Mouse (Mus musculus) cerebellum, adult 2 months (tissue): Measurements from ENCODE around the gene Emc6. TPM values are rescaled to one million over a fixed set of nuclear protein-coding genes. Genes with fewer than 3 reads are reported as not detected.
A peak's percentile ranks its signal among the peaks of the same experiment; 100 is the strongest.

Experiments used
- DNase-seq, 2 experiments: peaks; one replicate each; pipeline ENCODE4 v3.0.0; 2021
- H3K27ac ChIP-seq: fragments of 200-500 bp; 2 replicates; pipeline ENCODE4 v1.5.1; 2012; ENCODE audit warnings: low read length, control low read depth, inconsistent platforms; ENCODE audit not compliant: insufficient read depth
- H3K27me3 ChIP-seq: fragments of 200-500 bp; 2 replicates; pipeline ENCODE4 v1.6.1; 2012; ENCODE audit warnings: inconsistent platforms, mild to moderate bottlenecking, low read length, moderate library complexity; ENCODE audit not compliant: control insufficient read depth, insufficient read depth
- H3K4me1 ChIP-seq: fragments of 200-500 bp; 2 replicates; pipeline ENCODE4 v1.6.1; 2011; ENCODE audit warnings: low read length; ENCODE audit not compliant: control insufficient read depth, insufficient read depth
- H3K4me3 ChIP-seq: fragments of 200-500 bp; replicated peaks from 2 replicates; pipeline ENCODE3; 2011; ENCODE audit warnings: mild to moderate bottlenecking, low read depth, low read length, control low read depth; ENCODE audit not compliant: insufficient read depth
- CTCF ChIP-seq: fragments of 200-500 bp; IDR thresholded peaks from 2 replicates; pipeline ENCODE4 v1.5.1; 2011; ENCODE audit warnings: low read depth, mild to moderate bottlenecking, control low read depth, low read length, moderate library complexity, borderline replicate concordance; ENCODE audit not compliant: insufficient read depth
- POLR2A ChIP-seq: fragments of 200-500 bp; IDR thresholded peaks from 2 replicates; pipeline ENCODE4 v1.6.1; 2011; ENCODE audit warnings: low read length, control low read depth, borderline replicate concordance; ENCODE audit not compliant: insufficient read depth
- WGBS: fragments of 180-500 bp; shearing (Covaris S2); methylation state at CpG from one replicate; pipeline ENCODE4 v1.1.7; 2018; 5-methylcytosine and 5-hydroxymethylcytosine counted together
- polyA plus RNA-seq: library from polyadenylated mRNA; depleted of rRNA; stranded (reverse); fragments of >200 nt; gene quantifications from 2 replicates; pipeline ENCODE4 v1.2.3, GENCODE M21; 2012

Gene Emc6
- polyA plus RNA-seq, 1 experiment: 80.6 TPM

DNA sequence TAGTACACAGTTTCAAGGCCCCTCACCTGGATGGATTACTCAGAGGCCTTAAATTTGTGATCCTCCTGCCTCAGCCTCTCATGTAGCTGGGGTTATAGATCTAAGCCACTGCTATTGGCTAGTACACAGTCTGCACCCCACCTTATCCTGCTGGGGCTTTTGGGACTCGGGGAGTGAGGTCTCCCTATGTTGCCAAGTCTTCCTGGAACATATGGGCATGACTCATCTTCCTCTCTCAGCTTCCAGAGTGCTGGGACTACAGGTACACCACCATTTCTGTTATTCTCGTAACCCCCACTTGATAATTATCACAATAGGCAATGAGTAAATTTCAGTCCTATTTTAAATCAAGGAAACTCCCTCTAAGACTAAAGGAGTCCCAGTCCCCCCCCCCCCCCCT, 17.6 kb upstream of the Emc6 start:
- H3K27ac ChIP-seq: no peak overlapping the region
- WGBS: 19% methylated on average over 2 of the region's 2 CpGs
- H3K27me3 ChIP-seq: no peaks in the 10 kb centered on the region
- H3K4me1 ChIP-seq: peaks cover 23% of the 10 kb centered on the region
- peak in 1 of 2 experiments; percentile 54 for DNase-seq
- no peak for TF ChIP-seq POLR2A
- no peak for TF ChIP-seq CTCF
- H3K4me3 ChIP-seq: no peak overlapping the region

DNA sequence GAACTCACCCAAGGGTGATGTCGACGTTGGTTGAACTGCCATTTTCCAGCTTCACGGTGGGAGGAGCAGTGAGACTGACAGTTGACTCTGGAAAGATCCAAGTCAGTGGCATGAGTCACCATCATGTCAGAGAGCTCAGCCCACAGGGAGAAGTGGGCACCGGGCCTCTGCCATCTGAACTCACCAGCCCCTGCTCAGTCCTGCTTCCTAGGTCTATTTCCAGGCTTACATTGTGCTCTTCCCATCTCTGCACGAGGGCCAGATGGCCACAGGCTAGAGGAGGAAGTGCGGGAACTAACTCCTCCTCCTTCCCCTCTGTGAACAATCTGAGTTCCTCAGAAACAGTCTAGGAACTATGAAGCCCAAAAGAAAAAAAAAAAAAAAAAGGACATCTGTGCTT, 16.2 kb upstream of the Emc6 start:
- Histone ChIP-seq H3K4me3 (no peak overlapping the region), H3K27me3 (no peaks in the 10 kb centered on the region), H3K4me1 (peaks cover 22% of the 10 kb centered on the region), H3K27ac (peak overlapping the region; percentile 97)
- no peak for TF ChIP-seq CTCF
- TF ChIP-seq POLR2A: no peak
- peak; percentile 72 to 89 for DNase-seq
- 5% methylated on average over 6 of the region's 6 CpGs for WGBS

DNA sequence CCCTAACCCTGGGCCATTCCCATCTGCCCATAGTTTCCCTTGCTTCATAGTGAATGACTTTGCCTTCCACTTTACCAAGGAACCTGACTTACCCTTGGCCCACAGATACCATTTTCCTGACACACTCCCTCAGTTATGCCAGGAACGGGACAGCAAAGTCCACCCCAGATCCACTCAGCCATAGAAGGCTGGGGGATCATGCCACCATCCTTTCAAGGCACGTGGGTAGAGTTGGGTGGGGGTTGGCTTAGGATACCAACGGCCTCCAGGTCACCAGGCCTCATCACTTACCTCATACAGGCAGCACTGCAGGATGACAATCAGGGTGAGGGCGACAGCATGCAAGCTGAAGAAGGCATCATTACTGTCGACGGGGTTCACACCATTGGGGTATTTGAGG, 10.4 kb upstream of the Emc6 start:
- no peak overlapping the region for H3K4me3 ChIP-seq
- WGBS: 91% methylated on average over 6 of the region's 6 CpGs
- H3K4me1 ChIP-seq: peaks cover 2% of the 10 kb centered on the region; the same call in 1 of the 2 replicates
- TF ChIP-seq CTCF (no peak), POLR2A (no peak)
- H3K27ac ChIP-seq: no peak overlapping the region
- H3K27me3 ChIP-seq: no peaks in the 10 kb centered on the region
- DNase-seq: no peak

DNA sequence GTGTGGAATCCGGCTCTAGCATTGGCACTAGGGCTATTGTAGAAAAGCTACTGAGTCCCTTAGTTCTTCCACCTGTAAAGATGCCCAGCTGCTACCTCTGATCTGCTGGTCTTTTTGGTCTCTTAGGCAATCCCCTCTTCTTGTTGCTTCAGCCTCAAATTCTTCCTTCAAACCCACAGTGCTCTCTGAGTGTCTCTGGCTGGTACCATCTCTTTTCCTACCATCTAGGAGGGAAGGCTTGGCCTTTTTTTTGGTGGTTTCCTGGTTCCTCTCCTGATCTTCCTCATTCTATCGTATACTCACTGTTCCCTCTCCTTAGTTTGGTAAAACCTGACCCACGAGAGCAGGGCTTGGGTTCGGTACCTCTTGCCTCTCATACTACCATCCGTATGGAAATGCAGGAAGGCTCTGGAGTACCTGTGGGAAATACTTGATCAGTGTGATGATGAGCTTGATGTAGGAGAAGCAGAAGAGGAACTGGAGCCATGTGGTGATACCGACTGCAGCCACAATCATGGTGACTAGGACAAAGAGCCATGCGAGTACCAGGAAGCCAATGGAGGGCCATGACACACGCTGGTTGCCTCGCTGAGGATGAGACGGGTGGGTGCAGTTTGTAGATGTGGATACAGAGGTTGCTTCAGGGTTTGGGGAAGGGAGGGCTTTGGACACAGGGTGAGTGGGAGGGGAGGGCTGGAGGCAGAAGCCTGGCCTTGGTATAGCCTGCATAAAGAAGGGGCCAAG, 9.2 kb upstream of the Emc6 start:
- no peaks in the 10 kb centered on the region for H3K27me3 ChIP-seq
- 90% methylated on average over 10 of the region's 10 CpGs for WGBS
- TF ChIP-seq POLR2A (no peak), CTCF (no peak)
- no peaks in the 10 kb centered on the region for H3K4me1 ChIP-seq
- H3K4me3 ChIP-seq: no peak overlapping the region
- no peak for DNase-seq
- no peak overlapping the region for H3K27ac ChIP-seq

DNA sequence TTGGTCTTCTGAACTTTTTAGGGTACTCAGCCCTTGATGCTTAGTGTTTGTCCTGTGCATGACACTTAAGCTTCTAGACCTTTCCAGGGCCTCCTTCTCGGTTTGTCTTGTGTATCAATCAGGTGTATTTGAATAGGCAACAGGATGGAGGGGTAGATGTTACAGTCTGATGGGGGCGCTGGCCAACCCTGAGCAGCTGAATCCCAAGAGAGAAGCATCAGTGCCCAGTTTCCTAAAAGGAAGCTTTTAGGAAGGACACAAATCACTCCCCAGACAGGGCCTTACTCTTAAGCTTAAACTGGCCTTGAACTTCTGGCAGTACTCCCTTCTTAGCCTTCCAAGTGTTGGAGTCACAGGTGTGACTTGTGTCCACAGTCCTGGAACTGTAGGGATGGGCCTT, 1.1 kb upstream of the Emc6 start:
- Histone ChIP-seq H3K4me1 (peaks cover 4% of the 10 kb centered on the region; the same call in 1 of the 2 replicates), H3K27me3 (no peaks in the 10 kb centered on the region), H3K27ac (no peak overlapping the region), H3K4me3 (peak overlapping the region; percentile 74)
- WGBS: 6% methylated on average over 2 of the region's 2 CpGs
- no peak for DNase-seq
- no peak for TF ChIP-seq POLR2A
- TF ChIP-seq CTCF: no peak

DNA sequence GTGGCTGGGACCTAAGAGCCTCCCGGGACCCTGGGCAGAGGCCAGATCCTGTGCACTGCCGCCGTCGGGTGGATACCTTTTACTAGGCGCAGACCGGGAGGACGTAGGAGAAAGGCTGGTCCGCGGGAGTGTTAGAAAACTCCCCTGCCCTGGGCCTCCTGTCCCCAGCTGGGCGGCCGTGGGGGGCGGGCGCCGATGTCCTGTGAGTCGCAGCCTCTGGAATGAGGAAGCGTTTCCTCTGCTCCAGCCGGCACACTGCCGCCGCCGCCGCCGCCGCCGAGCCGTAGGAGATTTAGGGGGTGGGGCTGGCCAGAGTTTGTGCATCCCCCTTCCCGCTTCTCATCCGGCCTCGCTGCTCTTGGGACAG, 655 bp upstream of the Emc6 start:
- DNase-seq: no peak
- Histone ChIP-seq H3K4me1 (peaks cover 4% of the 10 kb centered on the region; the same call in 1 of the 2 replicates), H3K27ac (peak overlapping the region; percentile 44; the same call in 1 of the 2 replicates), H3K4me3 (peak overlapping the region; percentile 74), H3K27me3 (no peaks in the 10 kb centered on the region)
- WGBS: 0% methylated on average over 28 of the region's 28 CpGs
- no peak for TF ChIP-seq CTCF
- TF ChIP-seq POLR2A: no peak

DNA sequence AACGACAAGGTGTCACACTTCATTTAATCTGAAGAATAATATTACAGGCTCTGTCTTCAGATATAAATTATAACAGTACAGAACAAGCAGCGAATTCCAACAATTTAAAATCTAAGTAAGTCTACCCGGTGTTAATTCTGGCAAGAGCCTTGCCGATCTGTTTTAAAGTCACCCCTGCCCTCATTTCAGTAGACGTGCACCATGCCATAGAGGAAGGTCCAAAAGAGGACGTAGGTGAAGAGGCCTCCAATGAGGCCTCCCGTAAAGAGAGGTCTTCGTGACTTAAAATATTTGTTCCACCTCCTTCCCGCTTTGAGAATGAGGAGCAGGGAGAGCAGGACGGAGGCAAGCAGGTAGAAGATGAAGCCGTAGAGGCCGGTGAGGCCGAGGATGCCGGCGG, 651 bp downstream of the Emc6 start:
- Histone ChIP-seq H3K27me3 (no peaks in the 10 kb centered on the region), H3K4me3 (peak overlapping the region; percentile 94), H3K4me1 (peaks cover 9% of the 10 kb centered on the region), H3K27ac (0 out of 2 replicates have a peak overlapping the region, but pooled peaks have one; percentile 71)
- TF ChIP-seq POLR2A (no peak), CTCF (no peak)
- WGBS: 1% methylated on average over 15 of the region's 15 CpGs
- DNase-seq: no peak

DNA sequence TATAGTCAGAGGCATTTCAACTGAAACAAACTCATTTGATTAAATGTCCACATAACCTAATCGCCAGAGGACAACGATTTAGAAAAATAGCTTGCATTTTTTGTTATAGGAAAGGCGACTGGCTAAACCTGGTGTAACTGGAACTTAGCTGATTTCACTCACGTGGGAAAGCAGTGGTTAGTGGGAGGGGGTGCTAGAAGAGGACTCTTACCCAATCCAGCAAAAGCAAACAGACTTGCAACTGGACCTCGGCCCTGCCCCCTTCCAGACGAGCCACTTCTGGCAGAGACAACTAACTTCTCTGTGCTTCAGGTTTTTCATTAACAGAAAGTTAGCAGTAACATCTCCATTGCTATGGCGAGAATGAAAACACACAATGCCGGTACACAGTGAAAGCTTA, 1.2 kb downstream of the Emc6 start:
- no peak for DNase-seq
- TF ChIP-seq POLR2A (no peak), CTCF (no peak)
- Histone ChIP-seq H3K27ac (no peak overlapping the region), H3K27me3 (no peaks in the 10 kb centered on the region), H3K4me1 (peaks cover 15% of the 10 kb centered on the region), H3K4me3 (peak overlapping the region; percentile 94)
- 45% methylated on average over 8 of the region's 8 CpGs for WGBS
